Mouse (Mus musculus): ENCODE measurements around the gene Grb10.

DNA sequence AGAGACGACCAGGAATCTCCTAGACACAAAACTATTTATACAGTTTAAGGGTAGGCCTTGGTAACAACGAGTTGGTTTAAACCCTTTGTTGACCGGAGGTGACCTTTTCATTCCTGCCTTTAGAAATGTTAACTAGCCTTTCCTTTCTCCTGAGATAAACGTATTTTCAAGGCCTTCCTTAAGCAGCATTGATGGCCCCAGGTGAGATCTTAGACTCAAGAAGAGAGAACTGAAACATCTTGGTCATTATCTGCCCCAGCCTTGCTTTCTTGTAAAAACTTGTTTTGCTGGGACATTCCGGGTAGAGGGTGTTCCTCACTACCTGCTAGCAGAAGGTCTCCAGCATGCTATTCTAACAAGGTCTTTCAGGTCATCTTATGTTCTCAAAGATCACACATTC is 133.5 kb downstream of the Grb10 start:
- TF ChIP-seq GATA1 (IDR thresholded peaks at IDR 0.05; ENCODE audit: borderline replicate concordance, low read length) (no peak), FLI1 (IDR thresholded peaks at IDR 0.05; ENCODE audit: low read length) (no peak)

All from megakaryocyte, embryonic 14.5 days (primary cell).